Mouse (Mus musculus) gastrocnemius, postnatal 36 days (tissue): Measurements from ENCODE around the gene S100a7a. TPM values are rescaled to one million over a fixed set of nuclear protein-coding genes. Genes with fewer than 3 reads are reported as not detected.

Experiments used
- DNase-seq, 2 experiments: peaks; one replicate each; pipeline ENCODE4 v3.0.0; 2022
- intact Hi-C: fragments of 180-260 bp; cut with DNase I; formaldehyde crosslinking; loops from one replicate; pipeline ENCODE4 v1.15.1; 2025
- long read RNA-seq, 2 experiments: library from polyadenylated mRNA; stranded (forward); transcript quantifications; one replicate each; pipeline ENCODE4 v2.0.0; 2021
- total RNA-seq, 2 experiments: library from RNA; stranded (reverse); gene quantifications; 2 replicates each; pipeline ENCODE4 v1.2.3; 2021

Gene S100a7a
- under 1 TPM in 1 of 2 experiments, not detected in 1; 0.28 TPM for total RNA-seq
- long read RNA-seq, experiment 1 = 0 reads
- long read RNA-seq, experiment 2 = 0 reads

DNA sequence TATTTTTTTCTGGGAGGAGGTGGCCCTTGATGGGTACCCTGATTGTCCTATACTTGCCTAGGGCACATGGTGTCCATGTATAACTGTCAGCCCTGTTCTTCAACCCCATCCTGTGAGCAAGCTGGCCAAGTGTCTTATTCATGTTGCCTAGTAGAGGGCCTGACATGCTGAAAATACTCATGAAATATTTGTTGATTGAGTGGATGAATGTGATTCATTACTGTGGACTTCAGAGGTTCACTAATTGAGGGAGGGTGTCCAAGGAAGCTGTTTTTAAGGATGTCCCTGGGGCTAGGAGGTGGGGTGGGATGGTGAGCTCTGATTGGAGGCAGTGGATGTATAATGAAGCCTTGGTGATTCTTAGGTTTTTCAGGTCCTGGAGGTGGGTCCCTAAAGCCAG, at the start of gene S100a7a:
Gene S100a7a, plus strand, starts transcription at position 301 of the 400 bp plus-strand sequence.
- no peak for DNase-seq
- intact Hi-C loops = no loop called here

DNA sequence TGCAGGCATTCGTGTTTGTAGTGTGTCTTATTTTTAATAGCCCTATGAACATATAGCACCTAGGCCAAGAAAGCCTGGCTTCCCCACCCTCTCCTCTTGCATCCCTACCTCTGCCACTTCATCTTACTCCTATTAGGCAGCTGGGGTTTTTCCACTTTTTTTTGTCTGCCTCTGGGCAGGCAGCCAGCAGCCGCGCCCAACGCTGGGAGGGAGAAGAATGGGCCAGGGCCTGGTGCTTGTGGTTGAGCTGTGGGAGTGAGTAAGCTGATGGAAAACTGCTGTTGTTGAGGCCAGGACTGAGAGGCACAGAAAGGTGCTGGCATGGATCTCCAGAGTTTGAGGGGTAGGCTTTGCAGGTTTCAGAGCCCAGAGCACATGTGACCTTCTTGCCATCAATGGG, 49.4 kb upstream of the S100a7a start:
- intact Hi-C loops = no loop called here
- DNase-seq = peak; percentile 86

DNA sequence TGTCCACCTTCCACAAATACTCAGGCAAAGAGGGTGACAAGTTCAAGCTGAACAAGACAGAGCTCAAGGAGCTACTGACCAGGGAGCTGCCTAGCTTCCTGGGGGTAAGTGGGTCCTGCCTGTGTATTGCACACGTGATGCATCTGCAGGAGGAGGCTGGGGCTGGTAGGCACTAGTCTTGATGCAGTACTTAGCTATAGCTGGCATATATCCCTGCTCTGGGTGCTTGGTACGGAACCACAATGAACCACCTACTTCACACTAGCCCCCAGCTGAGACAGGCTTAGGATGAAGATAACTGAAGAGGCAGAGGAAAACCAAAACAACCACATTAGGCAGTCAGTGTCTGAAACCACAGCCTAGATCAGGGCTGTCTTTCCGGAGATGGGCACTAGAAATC, 48.8 kb upstream of the S100a7a start:
- DNase-seq = no peak
- intact Hi-C loops = no loop called here

GRCm38 (mm10) chr3:90605736-90606135, 48.1 kb upstream of the S100a7a start:
- intact Hi-C loops = no loop called here
- DNase-seq = no peak

DNA sequence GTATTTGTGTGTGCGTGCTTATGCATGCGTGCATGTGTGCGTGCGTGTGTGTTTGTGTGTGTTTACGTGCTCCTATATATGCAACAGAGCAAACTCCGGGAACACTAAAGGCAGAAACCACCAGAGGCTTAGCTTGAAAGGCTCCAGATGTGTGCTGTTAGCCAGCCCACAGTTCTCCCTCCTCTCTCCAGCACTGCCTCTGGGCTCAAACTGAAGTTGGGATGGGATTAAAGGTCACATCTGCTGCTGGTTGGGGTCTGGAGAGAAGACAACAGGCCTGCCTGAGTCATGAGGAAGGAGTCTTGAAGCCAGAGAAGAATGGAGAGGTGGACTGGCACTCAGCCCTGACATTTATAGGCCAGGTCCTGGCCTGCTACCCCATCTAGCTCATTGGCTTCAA, 47.6 kb upstream of the S100a7a start:
- intact Hi-C loops = no loop called here
- DNase-seq = no peak

DNA sequence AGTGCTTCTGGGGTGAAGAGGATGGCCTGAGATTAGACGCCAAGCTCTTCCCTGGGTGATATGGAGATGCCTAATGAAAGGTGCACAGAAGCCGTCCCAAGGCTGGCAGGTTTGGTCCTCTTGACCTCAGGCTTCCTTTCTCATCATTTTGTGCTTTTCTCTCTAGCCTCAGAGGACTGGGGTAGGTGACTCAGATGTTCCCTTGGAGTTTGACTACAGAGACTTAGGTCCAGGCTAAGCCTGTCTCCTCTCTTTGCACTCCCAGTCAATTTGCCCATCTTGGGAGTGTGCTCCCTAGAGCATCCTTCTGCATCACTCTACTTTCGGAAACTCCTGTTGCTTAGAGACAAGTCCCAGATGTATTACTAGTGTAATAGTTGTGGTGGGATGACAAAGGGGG, 46.5 kb upstream of the S100a7a start:
- intact Hi-C loops = no loop called here
- no peak for DNase-seq

GRCm38 (mm10) chr3:90608223-90608622, 45.6 kb upstream of the S100a7a start, which contains the start of gene S100a5:
S100a5 (plus strand) TSS chr3:90608523.
- intact Hi-C loops = no loop called here
- no peak for DNase-seq

DNA sequence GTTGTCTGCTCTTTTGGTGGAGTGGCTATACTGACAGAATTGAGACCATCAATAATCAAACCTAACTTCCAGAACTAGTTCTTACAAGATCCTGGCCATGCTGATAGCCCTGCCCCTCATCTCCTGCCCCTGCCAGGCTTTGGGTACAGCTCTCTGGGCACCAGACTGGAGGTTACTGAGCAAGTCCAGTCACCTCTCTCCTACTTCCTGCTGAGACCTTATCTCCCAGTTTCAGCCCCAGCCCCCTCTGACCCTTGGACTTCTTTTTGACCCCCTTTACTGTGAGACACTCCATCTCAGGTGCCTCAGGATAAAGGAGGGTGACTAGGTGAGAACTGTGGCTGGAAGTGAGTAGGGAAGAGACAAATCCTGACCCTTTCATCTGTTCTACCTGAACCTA, 44.7 kb upstream of the S100a7a start:
- intact Hi-C loops = no loop called here
- DNase-seq = no peak

- intact Hi-C loops = no loop called here
Observed at GRCm38 (mm10) chr3:90611494-90611893, 42.3 kb upstream of the S100a7a start.

DNA sequence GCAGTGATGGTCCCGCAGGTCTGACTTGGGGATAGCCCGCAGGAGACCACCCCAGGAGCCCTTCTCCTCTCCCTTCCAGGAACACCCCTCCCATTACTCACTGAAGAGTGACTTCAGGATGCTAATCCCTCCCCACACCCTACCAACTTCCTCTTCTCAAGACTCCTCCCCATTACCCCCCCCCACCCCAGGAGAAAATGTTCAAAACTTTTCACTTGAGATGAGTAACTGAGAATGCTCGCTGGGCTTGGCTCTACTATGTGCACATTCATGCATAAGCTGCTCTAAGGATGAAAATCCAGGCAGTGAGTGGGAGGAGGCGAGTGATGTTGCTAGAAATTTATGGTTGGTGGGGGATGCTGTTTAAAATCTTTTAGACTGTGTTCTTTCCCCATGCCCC, 41.8 kb upstream of the S100a7a start:
- no peak for DNase-seq

More at GRCm38 (mm10) chr3:90611494-90611893, 42.3 kb upstream of the S100a7a start:
- DNase-seq = no peak

DNA sequence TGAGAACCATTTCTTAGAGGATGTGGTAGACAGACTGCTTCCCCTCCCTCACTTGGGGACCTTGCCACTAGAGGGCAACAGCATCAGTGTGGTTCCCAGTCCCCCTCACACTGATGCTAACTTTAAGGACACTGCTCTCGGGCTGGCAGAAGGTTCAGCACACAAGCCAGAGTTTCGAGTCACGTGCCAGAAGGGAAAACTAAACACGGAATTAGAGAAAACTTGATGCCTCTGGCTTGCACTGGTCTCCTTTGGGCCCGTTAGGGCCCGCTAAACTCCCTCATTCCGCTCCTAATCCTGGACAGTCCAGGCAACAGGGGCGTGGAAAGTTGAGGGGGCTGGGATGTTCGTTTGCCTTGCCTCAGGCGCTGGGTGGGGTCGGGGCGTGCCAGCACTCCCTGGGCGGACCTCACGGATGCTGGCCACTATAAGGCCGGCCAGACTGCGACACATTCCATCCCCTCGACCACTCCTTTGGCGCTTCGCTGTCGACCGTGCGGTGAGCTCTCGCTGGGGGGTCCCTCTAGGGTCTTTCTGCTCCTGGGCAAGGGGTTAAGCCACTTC, 41.0 kb upstream of the S100a7a start, which contains the start of gene S100a6:
Gene S100a6, plus strand, starts transcription at position 155 of the 564 bp plus-strand sequence.
- intact Hi-C loops = no loop called here
- peak; percentile 74 to 81 for DNase-seq

More for the DNA sequence above, 41.8 kb upstream of the S100a7a start:
- intact Hi-C loops = no loop called here

GRCm38 (mm10) chr3:90613461-90614147, 40.2 kb upstream of the S100a7a start:
- DNase-seq = no peak
- intact Hi-C loops = loop anchor here (2.0 kb wide), 2 partner anchors 27 to 89 kb away; no protein-coding TSS in a partner anchor

GRCm38 (mm10) chr3:90614148-90614530, 39.7 kb upstream of the S100a7a start:
- intact Hi-C loops = loop anchor here (2.0 kb wide), 2 partner anchors 27 to 89 kb away; no protein-coding TSS in a partner anchor
- DNase-seq = no peak

GRCm38 (mm10) chr3:90614611-90615251, 39.1 kb upstream of the S100a7a start:
- intact Hi-C loops = loop anchor here (2.0 kb wide), 2 partner anchors 28 to 90 kb away; no protein-coding TSS in a partner anchor
- no peak for DNase-seq

- intact Hi-C loops = loop anchor here (2.0 kb wide), 2 partner anchors 29 to 91 kb away; no protein-coding TSS in a partner anchor
- peak; percentile 64 to 74 for DNase-seq
Observed at GRCm38 (mm10) chr3:90615415-90615814, 38.4 kb upstream of the S100a7a start.

- no peak for DNase-seq
- intact Hi-C loops = loop anchor here (2.0 kb wide), 2 partner anchors 29 to 91 kb away; no protein-coding TSS in a partner anchor
Observed at GRCm38 (mm10) chr3:90615911-90616310, 37.9 kb upstream of the S100a7a start.

GRCm38 (mm10) chr3:90617586-90617985, 36.2 kb upstream of the S100a7a start:
- no peak for DNase-seq
- intact Hi-C loops = no loop called here

DNA sequence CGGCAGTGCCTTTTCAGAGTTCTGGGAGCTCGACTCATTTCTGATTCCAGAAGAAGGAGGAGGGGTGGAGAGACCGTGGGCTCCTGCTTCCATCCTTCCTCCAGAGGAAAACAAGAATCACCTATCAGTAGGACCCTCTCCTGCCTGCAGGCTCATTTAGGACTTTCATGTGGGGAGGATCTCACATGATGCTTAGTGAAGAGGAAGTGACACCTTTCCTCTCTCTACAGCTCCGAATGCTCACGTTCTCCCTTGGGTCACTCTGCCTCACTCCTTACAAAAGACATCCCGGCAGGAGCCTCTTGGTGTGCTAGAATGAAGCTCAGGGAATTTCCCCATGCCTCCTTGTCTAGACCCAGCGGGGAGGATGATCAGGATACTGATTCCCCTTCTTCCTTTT, 32.3 kb upstream of the S100a7a start:
- no peak for DNase-seq
- intact Hi-C loops = no loop called here

- intact Hi-C loops = no loop called here
- no peak for DNase-seq
Observed at GRCm38 (mm10) chr3:90623435-90624071, 30.3 kb upstream of the S100a7a start.

DNA sequence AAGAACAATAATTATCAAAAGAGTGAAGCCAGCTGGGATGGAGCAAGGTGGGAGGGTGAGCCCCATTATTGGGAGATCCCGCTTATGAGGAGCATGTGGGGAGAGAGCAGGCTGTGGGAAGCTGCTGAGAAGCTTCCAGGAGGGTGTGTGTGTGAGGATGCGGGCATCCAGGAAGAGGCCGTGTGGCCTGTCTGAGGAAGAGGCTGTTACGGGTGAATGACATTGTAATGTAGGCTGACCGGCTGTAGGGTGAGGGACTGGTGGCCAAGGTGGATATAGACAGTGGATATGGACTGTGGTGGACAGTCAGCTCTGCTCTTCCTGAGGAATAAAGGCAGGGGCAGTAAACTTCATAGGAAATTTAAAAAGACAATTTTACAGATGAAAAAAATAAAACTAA, 28.3 kb upstream of the S100a7a start:
- intact Hi-C loops = no loop called here
- no peak for DNase-seq
